Mouse (Mus musculus) forelimb bud, embryonic 11.5 days (tissue): ENCODE measurements around the gene Gna15.
A peak's percentile ranks its signal among the peaks of the same experiment; 100 is the strongest.

Experiments
- DNase-seq: peaks from one replicate; pipeline ENCODE4 v3.0.0-alpha.2; 2012; ENCODE audit warnings: low read depth, low spot score

Gna15 gene

DNA sequence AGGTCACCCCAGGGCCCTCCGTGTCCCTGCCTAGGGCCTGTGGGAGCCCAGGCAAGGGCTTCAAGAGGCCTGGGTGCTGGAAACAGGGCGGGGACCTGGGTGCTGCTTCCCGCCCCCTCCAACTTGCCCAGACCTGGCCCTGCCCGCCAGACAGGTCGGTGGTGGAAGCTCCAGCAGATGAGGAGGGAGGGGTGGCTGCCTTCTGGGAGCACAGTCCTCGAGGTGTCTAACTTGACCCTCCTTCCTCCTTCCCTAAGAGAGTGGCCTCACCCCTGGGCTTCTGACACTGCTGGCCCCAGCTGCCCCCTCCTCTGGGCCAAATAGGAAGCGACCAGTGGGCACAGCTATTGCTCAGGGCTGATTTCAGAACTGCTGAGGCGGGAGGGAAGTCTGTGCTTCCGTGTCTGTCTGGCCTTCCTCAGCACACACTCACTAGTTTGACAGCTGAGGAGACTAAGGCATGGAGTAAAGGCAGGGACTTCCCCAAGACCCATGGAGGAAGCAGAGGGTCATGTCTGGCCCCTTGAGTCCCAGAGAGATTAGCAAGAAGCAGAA, at the start of gene Gna15:
TSS of gene Gna15 (minus strand) at position 175 of the 555 bp plus-strand sequence.
- DNase-seq, result no peak

DNA sequence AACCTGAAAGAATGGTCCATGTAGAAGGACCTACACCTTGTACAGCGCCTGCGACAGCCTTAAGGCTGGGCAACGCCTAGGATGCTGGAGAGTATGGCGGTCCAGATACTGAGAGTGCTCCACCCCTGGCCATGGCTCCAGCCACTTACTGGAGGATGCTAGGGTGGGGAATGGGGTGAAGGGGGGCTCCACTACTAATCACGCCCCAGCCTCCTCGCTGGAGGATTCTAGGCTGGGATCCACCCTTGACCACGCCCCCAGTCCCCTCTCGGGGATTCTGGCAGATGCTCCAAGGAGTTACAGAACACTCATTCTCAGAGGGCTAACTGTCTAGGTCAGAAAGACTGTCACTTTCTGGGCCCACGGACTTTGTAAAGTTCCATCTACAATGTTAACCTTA, 49.0 kb upstream of the Gna15 start:
- no peak for DNase-seq

GRCm38 (mm10) chr10:81572133-81572671, 48.2 kb upstream of the Gna15 start:
- no peak for DNase-seq

DNA sequence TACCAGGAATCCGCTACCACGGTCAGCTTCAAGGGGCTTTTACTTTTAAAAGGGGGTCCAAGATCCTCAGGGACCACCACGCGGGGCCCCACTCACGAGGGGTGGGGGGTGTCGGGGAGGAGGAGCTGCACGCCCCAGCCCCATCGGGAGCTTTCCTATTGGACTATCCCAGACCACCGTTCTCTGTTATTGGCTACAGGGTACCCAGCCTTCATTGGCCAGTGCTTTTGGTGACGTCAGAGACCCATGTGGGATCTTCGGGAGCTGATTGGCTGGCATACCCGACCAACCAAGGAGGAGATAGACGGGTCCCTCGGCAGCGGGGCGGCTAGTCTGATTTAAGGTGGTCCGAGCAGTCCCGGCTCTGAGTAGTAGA, 47.5 kb upstream of the Gna15 start:
- DNase-seq, result peak; percentile 99

DNA sequence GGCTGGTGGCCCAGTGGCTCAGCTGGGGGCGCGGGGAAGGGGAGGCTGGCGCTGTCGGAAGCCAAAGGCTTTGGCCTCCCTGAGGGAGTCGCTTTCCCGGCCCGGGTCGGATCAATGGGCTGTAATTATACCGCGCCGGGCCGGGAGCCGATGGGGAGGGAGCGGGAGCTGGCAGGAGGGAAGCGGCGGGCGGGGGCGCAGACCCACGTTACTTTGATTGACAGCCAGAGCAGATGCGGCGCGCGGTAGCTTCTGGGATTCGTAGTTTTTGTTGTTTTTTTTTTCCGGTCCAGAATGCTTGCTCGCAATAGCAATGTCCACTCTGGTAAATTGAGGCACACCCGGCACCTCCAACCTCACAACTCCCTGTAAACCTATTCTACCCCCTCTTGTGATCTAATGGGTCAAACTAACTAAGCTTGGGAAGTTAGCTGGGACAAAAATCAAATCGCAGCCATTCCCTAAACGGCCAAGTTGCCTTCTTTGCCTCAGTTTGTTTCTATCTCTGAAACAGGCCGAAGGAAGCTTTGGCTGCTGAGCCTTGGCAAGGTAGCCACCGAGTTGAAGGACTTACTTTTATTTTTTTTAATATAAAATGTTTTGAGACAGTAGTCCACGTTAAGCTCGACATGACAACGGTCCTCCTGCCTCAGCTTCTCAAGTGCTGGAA, 46.9 kb upstream of the Gna15 start:
- peak; percentile 95 for DNase-seq

DNA sequence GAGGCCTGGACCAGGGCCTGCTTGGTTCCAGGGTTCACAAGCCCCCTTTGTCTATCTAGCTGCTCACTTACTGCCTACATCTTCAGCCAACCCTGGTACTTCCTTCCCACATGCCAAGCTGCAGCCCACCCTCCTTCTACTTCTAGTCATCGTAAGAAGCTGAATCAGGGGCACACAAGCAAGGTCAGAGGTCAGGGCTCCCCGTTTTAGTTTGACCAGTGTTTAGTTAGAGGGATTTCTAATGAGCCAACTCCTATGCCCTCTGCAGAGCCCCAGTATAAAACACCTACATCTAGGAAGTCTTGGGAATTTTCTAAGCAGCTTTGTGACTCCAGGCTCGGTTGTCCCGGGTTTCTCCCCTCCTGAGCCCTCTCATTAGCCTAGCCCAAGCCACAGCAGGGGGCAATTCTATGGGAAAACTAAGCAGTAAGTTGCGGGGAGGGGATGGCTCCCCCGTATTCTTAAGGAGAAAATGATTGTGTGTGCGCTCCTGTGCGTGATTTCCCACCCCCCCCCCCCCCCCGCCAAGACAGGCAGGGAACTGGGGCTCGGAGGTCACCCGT, 46.3 kb upstream of the Gna15 start:
- DNase-seq, result peak; percentile 73

DNA sequence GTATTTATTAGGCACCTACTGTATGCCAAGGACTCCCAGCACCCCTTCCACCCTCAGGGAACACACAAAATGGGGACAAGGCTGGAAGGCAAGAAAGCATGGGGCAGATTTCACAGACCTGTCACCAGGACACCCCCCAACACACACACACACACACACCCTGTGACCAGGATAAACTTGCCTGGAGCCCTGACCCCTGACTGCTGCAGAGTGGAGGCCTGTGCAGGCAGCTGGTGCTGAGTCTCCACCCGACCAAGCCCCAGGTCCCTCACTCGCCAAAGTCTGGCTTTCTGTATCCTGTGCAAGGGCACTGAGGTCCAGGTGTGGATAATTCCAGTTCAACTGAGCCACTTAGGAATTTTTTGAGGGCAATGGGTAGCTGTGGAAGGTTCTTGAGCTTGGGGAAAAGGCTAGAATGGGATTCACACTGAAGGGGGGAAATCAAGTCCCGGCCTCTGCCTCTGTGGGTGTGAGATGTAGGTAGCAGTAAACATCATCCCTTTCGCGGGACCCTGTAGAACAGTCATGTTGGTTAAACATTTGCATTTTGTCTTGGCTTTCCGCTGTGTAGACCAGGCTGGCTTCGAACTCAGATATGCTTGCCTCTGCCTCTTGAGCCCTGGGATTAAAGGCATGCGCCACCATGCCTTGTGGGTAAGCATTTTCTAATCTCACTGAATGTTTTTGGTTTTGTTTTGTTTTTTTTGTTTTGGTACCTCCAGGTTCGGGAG, 45.6 kb upstream of the Gna15 start:
- no peak for DNase-seq

DNA sequence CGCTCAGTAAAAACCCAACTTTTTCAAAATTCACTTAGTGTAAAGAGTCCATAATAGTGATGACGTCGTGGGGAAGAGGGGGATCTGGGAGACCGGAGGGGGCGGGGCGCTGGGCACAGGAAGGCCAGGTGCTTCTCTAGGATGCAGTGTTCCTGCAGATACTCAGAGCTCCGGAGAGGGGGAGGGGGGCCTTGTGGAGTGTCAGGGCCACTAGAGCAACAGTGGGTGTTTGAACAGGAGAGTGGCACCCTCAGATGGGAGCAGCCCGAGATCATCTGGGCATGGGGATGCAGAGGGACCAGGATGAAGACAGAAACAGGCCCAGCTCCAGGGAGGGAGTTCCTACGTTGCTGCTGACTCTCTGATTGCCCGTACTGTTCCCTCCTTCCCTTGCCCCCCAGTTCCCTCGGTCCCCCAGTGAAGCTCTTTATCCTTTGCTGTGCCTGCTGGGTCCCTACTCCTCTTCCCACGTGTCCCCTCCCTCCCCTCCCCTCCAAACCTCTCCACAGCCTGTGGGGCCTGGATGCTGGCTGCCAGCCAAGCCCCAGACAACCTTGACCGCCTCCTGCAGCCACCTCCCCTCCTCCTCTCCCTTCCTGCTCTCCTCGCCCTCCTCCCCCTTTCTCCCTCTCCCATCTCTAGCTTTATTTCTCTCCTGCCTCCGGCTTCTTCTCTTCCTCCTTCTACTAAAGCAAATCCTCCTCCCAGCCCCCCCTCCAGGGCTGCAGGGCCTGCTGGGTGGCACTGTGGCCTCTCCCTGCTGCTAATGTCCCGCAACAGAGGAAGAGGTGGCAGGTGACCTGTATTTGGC, 44.6 kb upstream of the Gna15 start:
- DNase-seq, result peak; percentile 65

DNA sequence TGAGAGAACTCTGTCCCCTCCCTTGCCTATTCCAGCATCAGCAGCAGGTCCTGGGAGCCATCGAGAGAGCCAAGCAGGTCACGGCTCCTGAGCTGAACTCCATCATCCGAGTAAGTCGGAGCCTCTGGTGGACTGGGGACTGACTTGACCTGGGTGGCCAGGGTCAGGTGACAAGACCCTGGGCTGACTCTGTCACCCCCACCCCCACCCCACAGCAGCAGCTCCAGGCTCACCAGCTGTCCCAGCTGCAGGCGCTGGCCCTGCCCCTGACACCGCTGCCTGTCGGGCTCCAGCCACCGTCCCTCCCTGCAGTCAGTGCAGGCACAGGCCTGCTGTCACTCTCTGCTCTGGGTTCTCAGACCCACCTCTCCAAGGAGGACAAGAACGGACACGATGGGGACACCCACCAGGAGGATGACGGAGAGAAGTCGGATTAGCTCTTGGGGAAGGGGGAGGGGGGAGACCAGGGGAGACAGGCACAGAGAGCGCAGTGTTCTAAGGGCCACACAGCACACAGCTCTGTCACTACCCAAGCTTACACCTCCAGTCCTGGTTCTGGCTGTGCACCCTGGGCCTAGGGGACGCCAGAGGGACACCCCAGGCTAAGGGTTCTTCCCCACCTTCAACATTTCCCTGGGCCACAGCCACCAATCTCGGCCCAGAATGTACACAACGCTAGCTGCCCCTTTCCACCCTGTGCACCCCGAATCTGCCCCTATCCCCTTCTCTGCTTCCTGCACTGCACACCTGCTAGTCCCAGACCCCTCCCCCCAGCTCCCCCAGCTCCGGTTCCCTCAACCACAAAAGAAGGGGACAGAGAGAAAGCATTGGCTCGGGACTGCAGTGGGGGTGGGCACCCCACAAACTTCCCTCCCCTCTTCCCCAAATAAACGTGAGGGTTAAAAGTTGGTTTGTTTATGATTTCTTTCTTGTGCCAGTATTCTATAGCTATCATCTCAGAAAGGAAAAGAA, 41.5 kb upstream of the Gna15 start:
- no peak for DNase-seq

DNA sequence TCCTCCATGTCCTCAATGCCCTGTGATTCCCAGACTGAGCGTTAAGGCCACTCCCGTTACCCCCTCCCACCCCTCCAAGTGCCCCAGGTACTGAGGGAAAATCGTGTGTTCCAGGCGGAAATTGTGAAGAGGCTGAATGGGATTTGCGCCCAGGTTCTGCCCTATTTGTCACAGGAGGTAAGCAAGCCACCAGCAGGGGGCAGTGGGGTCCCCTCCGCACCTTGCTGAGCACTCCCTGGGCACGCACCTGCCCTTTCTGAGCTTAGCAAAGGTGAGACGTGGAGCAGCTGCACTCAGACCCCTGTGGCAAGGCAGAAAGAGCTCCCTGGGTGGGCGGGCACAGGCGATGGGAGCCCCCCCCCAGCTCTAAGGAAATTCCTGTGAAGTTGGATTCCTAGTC, 40.7 kb upstream of the Gna15 start:
- DNase-seq, result peak; percentile 69

DNA sequence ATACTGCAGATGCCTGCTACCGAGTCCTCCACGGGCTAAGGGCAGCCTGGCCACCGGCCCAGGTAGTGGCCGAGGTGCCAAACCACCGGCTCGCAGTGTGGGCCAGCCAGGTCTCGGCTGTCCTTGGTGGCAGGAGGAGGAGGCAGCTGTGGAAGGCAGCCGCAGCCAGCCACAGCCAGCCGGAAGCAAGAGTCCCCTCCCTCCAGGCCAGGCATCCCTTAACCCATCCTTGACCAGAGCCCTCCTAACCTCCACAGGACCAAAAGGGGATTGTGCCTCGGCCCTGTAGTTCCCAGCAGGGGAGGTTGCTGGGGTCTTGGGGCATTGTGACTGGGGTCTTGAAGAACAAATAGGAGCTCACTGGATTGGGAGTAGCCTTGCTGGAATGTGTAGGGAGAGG, 40.2 kb upstream of the Gna15 start:
- no peak for DNase-seq

- DNase-seq, result no peak
These were observed 39.5 kb upstream of the Gna15 start for GRCm38 (mm10) chr10:81563481-81563880.

GRCm38 (mm10) chr10:81562411-81562810, 38.4 kb upstream of the Gna15 start:
- no peak for DNase-seq

GRCm38 (mm10) chr10:81560719-81561459, 36.9 kb upstream of the Gna15 start:
- no peak for DNase-seq

DNA sequence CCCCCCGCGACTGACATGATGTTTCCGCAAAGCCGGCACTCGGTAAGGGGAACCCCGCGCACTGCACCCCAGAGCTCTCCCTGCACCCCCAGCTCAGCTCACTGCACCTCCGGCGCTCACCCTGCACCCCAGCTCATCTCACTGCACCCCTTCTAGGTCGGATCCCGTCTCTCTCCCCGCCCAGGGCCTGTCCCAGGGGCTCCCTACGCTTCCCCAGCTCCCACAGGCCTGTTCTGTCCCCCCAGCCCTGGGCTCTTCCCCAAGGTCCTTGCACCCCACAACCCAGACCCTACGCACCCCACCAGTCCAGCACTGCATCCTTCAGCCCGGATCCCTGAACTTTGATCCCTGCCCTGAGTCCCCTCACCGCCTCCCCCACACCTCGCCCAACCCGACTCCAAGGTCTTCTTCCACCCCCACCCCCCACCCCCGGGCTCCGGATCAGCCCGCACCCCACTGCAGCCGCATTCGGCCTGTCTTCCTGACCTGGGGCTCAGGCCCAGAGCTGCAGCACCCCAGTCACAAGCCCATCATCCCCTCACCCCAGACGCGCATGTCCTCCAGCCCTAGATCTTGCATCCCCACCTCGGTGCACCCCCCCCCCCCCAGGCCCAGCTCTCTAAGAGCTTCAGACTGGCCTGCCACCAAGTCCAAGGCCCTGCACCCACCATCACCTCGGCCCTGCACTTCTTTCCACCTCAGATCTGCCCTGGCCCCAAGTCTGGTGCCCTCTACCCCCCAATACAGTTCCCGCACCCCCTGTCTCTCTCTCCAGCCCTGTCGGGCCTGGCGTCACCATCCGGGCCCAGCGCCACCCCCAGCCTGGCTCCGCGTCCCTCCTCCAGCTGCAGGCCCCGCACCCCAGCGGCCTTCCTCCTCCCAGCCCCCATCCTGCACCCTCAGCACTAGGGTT, 35.9 kb upstream of the Gna15 start:
- DNase-seq, result no peak

- no peak for DNase-seq
These were observed 35.2 kb upstream of the Gna15 start, which contains the start of gene Aes for GRCm38 (mm10) chr10:81559163-81559626. Gene Aes, plus strand, starts transcription at chr10:81559488.

GRCm38 (mm10) chr10:81557491-81557890, 33.5 kb upstream of the Gna15 start:
- DNase-seq, result no peak

- DNase-seq, result no peak
These were observed 32.3 kb upstream of the Gna15 start for GRCm38 (mm10) chr10:81556282-81556681.
